Mouse (Mus musculus) brown adipose tissue, adult 24 weeks (tissue): ENCODE measurements at regions not wholly inside any gene's neighbourhood (a gene's known extent, or its start where the extent isn't known, plus 50 kb on each side); places are given as distances from the start of the nearest gene placed in this dataset.
"Not testable (repeated sequence)": the region's sequence is repeated elsewhere in the genome, so short reads cannot be mapped to it uniquely, and the experiment has no call there.

ENCODE experiments used
- H3K27ac ChIP-seq: fragments of 200-500 bp; replicated peaks from 2 replicates; pipeline ENCODE4 v1.5.1; 2012; ENCODE audit warnings: low read depth, mild to moderate bottlenecking, low read length
- H3K4me1 ChIP-seq: fragments of 200-500 bp; 2 replicates; pipeline ENCODE4 v1.6.1; 2012; ENCODE audit warnings: low read length, mixed read lengths; ENCODE audit not compliant: control insufficient read depth, insufficient read depth, insufficient read length
- H3K4me3 ChIP-seq: fragments of 200-500 bp; 2 replicates; pipeline ENCODE4 v1.5.1; 2012; ENCODE audit warnings: low read depth, mild to moderate bottlenecking, low read length, moderate library complexity; ENCODE audit not compliant: insufficient read depth

DNA sequence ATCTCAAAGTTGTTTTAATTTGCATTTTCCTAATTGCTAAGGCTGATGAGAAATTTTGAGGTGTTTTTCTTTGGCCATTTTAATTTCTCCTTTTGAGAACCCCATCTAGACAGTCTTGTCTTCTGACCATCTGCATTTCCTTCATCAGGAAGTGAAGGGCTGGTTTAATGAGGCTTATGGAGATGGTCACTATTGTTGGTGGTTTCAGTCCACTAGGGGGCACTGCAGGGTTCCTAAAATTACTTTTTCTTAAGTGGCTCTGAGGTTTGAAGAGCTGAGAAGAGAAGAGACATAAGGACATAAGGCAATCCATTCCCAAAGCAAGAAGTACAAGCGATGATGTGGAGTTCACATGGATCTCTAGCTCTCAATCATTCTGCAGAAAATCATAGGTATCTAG is 805.6 kb upstream of the Olfr1507 start:
- not testable (repeated sequence) for H3K4me3 ChIP-seq, H3K27ac ChIP-seq, H3K4me1 ChIP-seq

DNA sequence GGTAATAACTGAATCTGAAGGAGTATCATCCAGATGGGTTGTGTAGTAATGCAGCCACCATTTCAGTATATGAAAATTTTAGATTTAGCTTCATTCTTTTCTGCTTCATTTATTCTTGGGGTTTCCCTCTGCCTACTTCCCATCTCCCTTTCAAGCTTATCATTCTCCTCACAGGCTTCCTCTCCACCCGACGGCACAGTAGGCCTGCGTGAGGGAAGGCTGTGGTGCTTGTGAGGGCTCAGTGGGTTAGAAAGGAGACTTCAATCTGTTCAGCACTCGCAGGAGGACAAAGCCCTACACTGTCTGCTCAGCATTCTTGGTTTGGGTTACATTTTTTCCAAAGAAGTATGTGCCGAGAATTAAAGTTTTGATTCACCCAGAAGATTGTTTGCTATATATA is 804.2 kb upstream of the Olfr1507 start:
- H3K4me1 ChIP-seq, H3K27ac ChIP-seq, H3K4me3 ChIP-seq: not testable (repeated sequence)

DNA sequence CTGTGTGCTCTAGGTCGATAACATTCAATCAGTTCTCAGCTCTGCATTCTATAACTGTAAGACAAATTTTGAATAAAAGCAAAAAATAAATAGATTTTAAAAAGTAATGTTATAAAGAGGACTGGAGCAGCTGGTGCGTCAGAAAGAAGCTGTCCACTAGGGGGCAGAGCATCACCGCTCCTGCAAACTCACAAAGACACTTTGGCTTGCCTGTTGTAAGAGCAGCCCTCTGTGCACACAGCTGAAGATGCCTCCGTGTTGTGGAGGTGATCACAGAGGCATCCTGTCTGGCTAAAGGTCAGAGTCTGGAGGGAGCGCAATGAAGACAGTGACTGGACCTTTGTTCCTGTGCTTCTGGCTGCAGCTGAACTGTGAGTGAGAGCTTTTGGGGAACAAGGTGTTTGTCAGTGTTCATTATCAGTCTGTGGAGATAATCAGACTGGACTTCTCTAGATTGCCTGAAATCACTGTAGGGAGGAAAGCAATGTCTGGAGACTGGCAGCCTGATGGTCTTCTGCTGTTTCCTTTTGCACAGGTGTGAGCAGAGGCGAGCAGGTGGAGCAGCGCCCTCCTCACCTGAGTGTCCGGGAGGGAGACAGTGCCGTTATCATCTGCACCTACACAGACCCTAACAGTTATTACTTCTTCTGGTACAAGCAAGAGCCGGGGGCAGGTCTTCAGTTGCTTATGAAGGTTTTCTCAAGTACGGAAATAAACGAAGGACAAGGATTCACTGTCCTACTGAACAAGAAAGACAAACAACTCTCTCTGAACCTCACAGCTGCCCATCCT is 788.0 kb upstream of the Olfr1507 start:
- H3K4me3 ChIP-seq, H3K4me1 ChIP-seq, H3K27ac ChIP-seq: not testable (repeated sequence)

DNA sequence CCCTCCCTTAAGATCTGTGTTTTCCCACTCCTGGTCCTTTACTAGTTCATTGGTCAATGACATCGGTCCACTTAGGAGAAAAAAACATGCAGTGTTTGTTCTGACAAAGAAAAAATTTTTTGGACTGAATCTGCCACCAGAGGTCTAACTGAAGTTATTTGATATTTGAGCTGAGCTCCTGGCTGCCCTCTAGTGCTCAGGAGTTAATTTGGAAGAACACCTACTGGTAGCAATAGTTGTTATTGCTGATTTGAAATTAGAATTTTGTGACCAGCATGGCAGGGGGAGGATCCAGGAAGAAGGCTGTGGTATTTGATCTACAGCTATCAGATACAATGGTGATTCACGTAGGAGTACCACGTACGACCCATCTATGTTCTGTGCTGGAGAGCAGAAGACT is 777.7 kb upstream of the Olfr1507 start:
- not testable (repeated sequence) for H3K27ac ChIP-seq, H3K4me1 ChIP-seq, H3K4me3 ChIP-seq

DNA sequence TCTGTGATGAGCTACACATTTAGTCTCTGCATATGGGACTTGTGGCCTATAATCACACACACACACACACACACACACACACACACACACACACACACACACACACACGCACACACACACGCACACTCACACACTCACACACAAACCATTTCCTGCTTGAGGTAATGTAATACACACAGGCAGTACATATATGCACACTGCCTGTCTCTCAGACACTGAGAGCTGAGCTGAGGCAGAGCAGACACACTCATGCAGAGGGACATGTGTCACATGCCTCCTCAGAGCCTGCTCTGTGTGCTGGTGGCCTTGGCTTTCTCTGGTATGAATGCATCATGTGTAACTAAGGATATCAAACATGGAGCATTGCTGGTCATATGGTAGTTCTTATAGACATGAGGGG is 772.1 kb upstream of the Olfr1507 start:
- not testable (repeated sequence) for H3K4me1 ChIP-seq, H3K4me3 ChIP-seq, H3K27ac ChIP-seq

DNA sequence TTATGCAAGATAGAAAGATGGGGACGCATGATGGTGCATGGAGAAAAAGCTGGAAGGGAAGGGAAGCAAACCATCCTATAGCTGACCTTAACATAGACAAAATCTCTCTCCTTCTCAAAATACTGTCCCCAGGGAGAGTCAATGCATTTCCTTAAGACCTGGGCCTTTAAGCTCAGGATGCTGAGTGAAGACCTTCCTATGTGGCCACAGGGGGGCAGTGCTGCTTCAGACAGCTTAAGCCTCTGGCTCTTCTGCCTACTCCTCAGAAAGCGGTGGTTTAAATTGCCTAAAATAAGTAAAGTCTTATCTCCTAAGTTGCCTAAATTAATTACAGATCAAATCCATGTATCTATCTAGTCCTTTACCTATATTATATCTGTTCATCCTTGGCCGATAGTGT is 760.4 kb upstream of the Olfr1507 start:
- H3K4me3 ChIP-seq, H3K27ac ChIP-seq, H3K4me1 ChIP-seq: not testable (repeated sequence)

DNA sequence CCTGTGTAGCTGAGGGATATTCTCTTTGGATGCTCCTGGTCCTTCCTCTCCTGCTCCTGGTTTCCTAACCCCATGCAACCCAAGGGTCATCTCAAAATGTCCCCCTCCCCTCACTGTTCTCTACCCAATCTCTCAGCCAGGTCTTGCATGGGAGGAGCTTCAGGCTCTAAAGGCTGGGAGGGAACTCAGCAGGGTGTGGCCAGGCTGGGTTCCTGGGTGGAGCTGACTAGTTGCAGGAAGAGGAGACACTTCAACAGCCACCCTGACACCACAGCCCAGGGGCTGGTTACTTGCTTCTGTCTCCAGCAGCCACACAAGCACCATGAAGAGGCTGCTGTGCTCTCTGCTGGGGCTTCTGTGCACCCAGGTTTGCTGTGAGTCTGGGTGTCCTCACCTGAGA is 757.9 kb upstream of the Olfr1507 start:
- not testable (repeated sequence) for H3K4me3 ChIP-seq, H3K4me1 ChIP-seq, H3K27ac ChIP-seq

DNA sequence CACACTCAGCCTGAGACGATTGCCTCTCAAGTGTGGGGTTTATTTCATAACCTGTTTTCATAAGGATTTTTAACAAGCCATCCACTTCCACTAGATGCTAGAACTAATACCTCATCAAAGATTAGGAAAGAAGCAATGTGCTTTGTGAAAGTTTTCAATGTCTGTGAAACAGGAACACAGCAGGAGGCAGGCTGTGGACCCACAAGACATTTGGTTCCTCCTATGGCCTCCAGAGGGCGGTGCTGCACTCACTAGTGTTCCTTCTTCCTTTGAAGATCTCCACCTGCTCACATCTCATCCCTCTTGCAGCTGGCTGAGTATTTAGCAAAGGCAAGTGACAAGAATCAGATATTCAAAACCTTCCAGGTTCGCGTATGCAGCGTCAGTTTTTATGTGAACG is 735.6 kb upstream of the Olfr1507 start:
- H3K27ac ChIP-seq, H3K4me3 ChIP-seq, H3K4me1 ChIP-seq: not testable (repeated sequence)

DNA sequence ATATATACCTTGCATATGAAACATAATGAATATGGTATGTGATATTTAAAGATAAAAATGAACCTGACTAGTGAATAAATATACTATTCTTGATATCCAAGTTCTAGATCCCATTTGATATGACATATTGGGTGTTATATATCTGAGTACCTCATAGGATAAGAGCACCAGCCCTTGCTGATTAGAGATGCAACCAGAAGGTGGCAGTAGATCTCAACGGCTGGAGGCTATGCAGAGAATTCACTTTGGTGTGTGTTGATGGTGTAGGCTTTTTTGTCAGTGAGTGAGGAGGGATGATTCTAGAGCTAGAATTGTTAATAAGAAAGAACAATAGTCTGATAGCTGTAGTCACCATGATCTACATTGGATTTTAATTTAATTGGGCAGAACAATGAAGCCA is 729.2 kb upstream of the Olfr1507 start:
- H3K4me3 ChIP-seq, H3K4me1 ChIP-seq, H3K27ac ChIP-seq: not testable (repeated sequence)

DNA sequence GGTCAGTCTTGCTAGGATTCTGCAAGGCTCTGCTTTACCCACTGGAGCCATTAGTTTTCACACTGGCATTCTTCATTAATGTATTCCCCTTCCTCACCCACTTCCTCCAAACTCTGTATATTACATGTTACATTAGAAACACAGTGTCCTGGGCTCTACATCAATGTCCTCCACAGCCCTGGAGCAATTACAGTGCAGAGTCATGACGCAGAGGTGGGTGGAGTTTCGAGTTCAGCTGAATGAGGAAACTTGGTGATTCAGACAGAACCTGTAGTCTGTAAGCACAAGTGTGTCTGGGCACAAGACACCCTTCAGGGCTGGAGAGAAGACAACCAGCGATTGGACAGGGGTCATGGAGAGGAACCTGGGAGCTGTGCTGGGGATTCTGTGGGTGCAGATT is 715.0 kb upstream of the Olfr1507 start:
- H3K4me1 ChIP-seq, H3K4me3 ChIP-seq, H3K27ac ChIP-seq: not testable (repeated sequence)

DNA sequence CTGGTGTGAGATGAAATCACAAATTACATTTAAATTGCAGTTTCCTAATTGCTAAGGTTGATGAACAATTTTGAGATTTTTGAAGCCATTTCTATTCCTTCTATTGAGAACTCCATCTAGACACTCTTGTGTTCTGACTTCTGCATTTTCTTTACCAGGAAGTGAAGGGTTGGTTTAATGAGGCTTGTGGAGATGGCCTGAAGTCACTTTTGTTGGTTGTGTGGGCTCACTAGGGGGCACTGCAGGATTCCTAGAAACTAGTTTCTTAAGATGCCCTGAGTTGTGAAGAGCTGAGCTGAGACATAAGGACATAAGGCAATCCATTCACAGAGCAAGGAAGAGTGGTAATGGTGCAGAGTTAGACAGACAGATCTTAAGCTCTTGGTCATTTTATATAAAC is 713.7 kb upstream of the Olfr1507 start:
- not testable (repeated sequence) for H3K4me1 ChIP-seq, H3K4me3 ChIP-seq, H3K27ac ChIP-seq

DNA sequence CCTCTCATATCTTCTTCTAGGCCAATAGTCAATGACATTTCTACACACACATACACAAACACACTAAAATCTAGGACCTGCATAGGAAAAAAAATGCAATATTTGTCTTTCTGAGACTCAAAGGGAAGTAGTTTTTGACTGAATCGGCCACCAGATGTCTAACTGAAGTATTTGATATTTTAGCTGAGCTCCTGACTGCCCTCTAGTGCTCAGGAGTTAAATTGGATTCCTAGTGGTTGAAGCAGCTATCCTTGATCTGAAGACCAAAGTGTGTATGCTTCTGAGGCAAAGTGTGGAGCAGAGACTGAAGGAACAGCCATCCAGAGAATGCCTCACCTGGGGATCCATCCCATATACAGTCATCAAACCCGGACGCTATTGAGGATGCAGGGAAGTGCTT is 695.4 kb upstream of the Olfr1507 start:
- not testable (repeated sequence) for H3K27ac ChIP-seq, H3K4me1 ChIP-seq, H3K4me3 ChIP-seq

DNA sequence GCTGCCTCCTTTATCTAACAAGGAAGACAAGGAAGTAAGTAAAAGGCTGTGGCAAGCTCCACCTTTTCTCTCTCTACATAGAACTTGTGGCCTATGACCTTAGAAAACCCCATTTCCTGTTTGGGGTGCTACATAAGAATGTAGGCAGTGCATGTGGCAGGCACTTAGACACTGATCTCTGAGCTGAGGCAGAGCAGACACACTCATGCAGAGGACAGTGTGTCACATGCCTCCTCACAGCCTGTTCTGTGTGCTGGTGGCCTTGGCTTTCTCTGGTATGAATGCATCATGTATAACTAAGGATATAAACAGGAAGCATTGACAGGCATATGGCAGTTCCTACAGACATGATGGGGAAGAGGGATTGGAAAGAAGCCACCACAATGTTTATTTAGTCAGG is 678.5 kb upstream of the Olfr1507 start:
- not testable (repeated sequence) for H3K4me3 ChIP-seq, H3K4me1 ChIP-seq, H3K27ac ChIP-seq

DNA sequence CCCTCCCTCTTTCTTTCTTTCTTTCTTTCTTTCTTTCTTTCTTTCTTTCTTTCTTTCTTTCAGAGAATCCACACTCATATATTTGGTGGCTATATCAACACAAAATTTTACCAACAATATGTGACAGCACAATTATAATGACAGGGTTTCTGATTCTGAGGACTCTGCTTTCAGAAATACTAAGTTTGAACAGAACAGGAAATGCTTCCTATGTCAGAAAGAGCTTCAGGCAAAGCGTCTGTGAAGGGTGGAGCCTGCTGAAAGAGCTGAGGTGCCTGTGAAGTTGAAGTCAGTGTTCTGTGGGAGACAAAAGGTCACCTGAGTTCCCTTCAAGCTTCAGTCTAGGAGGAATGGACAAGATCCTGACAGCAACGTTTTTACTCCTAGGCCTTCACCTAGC is 670.8 kb upstream of the Olfr1507 start:
- not testable (repeated sequence) for H3K4me1 ChIP-seq, H3K27ac ChIP-seq, H3K4me3 ChIP-seq

DNA sequence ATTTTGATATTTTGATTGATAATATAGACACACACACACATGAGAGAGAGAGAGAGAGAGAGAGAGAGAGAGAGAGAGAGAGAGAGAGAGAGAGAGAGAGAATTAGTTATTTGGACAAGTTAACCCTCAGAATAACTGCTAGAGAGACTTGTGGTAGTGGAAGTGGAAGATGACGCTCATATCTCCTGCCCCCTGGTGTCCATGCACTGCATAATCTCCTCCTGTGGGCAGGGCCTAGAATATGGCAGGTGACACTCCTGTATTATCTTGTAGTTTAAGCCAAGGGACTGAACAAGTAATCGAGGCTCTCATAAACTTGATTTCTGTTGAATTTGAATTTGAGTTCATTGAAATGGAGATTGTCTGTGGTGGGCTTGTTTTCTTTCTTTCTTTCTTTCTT is 663.5 kb upstream of the Olfr1507 start:
- not testable (repeated sequence) for H3K4me3 ChIP-seq, H3K27ac ChIP-seq, H3K4me1 ChIP-seq

DNA sequence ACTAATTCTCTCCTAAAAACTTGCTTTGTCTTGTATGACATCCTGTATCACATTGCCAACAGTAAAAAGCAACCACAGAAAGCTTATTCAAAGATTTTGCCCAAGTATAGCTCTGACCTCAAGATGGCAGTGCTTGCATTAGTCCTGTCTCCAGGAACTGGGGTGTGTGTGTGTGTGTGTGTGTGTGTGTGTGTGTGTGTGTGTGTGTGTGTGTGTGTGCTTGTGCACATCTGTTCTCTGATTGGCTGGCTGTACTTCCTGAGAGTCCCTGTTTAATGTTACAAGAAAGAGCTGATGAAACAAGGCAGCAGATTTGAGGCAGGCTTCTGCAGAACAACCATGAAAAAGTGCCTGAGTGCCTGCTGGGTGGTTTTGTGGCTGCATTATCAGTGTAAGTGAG is 639.2 kb upstream of the Olfr1507 start:
- H3K27ac ChIP-seq, H3K4me1 ChIP-seq, H3K4me3 ChIP-seq: not testable (repeated sequence)

DNA sequence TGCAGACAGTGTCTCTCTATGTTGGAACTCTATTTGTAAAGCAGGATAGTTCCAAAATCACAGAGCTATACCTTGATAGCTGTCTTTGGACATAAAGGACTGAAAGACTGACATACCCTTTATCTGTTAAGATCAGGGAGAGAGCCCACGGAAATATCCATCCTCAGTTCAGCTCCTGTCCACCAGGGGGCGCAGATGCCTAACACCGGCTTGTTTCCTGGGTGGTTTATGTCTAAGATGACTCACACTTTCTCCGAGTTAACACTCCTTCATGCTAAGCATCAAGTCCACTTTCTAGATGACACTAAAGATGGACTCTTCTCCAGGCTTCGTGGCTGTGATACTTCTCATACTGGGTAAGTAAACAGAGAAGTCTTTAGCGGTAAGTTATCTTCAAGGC is 636.8 kb upstream of the Olfr1507 start:
- not testable (repeated sequence) for H3K4me1 ChIP-seq, H3K4me3 ChIP-seq, H3K27ac ChIP-seq
